Mouse (Mus musculus): ENCODE measurements around the gene Lcmt1.

- no peak for TF ChIP-seq POLR2A (IDR thresholded peaks at IDR 0.05; ENCODE audit: borderline replicate concordance, insufficient read depth, low read length)
- no peak for TF ChIP-seq CTCF (IDR thresholded peaks at IDR 0.05; ENCODE audit: borderline replicate concordance, insufficient read depth, low read depth, low read length)
Observed at GRCm38 (mm10) chr7:123401121-123401520, 31.5 kb downstream of the Lcmt1 start.

Measured in cerebellum, adult 2 months (tissue).